Mouse (Mus musculus) frontal cortex, adult (tissue): Measurements from ENCODE around the gene Gaa.

Experiments used
- ATAC-seq: cut with Nextera tagmentation; 2 replicates; pipeline ENCODE4 v1.9.2; 2017; ENCODE audit warnings: mild to moderate bottlenecking, moderate library complexity, mixed read lengths; ENCODE audit not compliant: low TSS enrichment

Gene Gaa

DNA sequence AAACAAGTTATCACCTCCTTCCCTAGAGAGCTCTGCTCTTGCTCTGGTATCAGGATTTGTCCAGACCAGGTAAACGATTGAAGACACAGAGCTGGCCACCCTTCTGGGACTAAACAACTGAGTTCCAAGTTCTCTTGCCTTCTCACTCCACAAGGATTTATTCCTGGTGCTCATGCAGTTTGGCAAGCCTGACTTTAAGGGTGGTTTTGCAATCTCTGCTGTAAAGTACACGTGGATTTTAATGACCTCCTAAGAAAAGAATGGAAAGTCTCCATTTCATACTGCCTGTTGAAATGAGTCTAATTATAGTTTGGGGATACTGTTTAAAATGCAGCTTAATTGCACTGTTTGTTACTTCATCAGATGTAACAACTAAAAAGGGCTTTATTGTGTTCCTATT lies 33.3 kb downstream of the Gaa start:
- ATAC-seq, result no peak

DNA sequence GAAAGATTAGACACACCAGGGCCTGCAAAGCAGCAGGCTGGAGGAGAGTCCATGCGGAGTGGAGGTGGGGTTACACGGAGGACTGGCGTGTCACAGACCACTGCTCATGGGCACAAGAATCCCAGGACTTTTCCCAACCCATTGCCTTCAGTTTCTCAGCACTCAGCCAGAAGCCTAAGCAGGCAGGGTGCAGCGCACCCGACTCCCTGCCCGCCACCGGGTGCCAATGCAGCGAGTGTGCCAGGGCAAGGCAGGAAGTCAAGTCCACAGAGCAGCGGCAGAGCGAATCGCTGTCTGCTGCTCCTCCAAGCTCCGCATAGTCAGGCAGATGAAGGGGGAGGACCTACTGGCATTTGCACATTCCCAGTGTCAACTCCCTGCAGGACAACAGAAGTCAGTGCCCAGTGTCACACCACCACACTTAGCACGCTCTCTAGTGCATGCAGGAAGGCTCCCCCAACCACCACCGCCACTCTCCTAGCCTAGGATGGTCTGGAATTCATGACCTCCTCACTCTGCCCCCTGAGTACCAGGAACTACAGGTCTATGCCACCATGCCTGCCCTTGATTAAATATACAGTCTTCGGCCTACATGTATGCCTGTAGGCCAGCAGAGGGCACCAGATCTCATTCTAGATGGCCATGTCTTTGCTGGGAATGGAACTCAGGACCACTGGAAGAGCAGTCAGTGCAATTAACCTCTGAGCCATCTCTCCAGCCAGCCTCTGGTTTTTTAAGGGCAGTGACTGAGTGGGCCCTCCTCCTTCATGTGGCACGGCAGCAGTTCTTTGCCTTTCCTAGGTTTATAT lies 37.4 kb downstream of the Gaa start:
- peak; percentile 50; the same call in 1 of the 2 replicates for ATAC-seq

DNA sequence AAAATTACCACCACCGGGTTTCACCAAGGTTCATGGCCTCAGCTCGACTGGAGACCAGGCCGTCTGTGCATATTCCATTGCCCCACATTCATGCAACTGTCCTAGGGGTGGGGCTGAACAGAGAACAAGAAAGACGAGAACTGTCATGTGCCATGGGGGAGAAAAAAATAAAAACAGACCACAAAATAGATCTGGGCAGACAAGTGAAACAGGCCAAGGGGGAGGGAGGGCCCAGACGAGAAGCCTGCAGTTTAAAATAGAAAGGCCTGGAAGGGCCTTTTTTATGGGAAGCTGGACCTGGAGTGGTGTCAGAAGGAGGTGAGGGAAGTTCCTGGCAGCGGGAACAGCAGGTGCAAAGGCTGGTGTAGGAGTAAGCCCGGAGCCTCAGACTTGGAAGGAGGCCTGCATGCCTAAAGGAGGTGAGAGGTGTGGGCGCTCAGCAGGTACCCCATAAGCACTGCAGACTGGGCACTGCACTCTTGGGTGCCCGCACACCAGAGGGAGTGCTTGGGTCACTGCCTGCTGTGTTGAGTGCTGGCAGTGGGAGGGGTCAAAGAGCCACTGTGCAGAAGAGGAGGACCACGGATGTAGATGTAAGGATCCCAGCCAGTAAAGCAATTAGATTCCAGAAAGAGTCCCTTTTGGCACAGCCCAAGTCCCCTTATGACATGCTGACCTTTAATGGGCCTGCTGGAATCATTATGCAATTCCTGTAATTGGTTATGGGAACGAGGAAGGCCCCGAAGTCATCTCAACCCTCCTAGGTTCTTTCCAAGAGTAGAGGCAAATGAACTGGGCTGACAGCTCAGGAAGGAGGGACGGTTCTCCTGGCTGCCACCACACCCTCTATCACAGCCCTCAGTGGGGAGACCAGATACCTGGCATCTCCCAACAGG lies 39.3 kb downstream of the Gaa start:
- no peak for ATAC-seq

DNA sequence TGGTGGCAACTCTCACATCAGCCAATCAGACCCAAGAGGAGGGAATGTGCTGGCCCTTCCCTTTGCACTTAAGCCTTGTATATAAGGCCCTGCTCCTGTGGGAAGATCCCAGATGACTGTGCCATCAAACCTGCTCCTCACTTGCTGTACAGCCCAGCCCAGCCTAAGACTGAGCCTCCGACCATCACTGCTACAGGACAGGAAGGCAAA lies 39.9 kb downstream of the Gaa start, which contains the start of gene Card14:
Gene Card14, plus strand, starts transcription at position 111 of the 210 bp plus-strand sequence.
- no peak for ATAC-seq

DNA sequence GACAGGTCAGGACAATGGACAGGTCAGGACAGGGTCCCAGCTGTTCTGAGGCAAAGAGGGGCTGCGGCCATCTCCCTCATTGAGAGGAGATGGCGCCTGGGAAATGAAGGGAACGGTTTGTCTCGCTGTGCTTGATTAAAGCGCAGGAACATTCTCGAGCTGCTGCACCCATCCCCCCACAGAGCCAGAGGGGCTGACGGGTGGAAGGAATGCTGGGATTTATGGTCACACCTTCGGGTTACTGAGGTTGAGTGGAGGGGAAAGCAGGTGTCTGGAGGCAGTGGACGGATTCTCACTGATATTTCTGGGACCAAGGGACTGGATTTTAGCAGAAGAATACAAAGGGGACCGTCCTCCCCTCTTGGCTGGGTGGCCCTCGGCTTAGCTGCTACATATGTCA lies 40.2 kb downstream of the Gaa start:
- no peak for ATAC-seq

DNA sequence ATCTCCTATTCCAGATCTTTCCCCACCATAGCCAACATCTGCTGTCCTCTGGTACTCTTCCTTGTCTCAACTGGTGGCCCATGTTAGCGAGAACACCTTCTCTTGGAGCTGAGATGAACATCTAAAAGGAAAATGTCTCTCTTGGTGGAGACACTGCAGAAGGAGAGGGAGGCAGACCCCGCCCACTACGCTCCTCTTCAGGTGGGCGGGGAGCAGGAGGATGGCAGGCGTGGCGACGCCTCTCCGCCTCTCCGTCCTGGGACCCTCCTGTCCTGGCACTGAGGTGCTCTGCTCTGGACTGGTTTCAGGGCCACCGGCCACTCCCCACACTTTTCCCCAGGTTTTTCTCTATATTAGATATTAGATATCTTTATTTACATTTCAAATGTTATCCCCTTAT lies 42.9 kb downstream of the Gaa start:
- ATAC-seq, result no peak

DNA sequence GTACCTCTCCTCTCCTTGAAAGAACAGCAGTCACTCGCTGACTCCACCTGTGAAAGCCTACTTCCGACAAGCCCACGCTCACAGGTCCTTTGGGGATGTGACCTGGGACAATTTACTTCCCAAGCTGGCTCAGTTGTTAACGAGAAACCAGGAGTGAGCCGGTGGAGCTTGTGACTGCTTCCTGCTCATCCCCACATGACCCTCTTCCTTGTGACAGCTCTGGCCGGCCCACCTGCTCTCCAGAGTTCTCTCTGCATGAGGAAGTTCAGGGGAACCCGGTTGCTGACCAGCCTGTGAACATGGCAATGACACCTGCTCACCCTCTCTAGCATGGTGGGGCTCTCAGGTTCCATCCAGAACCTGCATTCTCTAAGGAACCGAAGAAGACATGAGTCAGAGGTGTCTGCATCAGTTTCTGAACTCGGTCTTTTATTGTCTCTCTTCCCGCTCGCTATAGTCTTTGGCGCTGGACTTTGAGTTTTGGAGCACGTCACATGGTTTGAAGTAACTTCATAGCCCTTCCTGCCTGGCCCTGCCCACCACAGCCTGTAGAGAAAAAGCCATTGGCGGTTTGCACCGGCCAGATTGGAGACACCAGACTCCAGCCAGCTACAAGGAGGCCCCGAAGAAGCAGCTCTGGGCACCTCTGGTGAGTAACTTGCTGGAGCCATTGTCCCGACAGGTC lies 46.7 kb downstream of the Gaa start:
- no peak for ATAC-seq

DNA sequence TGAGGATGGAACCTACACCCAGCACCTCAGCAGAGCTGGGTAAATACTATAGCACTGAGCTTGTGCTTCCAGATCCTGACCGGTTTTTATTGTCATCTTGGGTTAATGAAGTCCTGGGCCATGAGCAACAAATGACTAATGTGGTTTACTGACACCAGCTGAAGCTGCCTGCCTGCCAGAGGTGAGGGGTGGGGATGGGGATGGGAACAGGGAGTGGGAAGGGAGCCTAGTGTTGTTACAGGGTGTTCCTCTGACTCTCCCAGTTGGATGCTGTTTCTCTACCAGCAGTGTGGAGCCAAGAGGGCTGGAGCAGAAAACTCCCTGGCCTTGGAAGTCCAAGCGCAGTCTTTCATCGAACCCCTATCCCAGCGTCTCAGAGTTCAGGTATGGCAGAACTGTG lies 49.0 kb downstream of the Gaa start:
- no peak for ATAC-seq

DNA sequence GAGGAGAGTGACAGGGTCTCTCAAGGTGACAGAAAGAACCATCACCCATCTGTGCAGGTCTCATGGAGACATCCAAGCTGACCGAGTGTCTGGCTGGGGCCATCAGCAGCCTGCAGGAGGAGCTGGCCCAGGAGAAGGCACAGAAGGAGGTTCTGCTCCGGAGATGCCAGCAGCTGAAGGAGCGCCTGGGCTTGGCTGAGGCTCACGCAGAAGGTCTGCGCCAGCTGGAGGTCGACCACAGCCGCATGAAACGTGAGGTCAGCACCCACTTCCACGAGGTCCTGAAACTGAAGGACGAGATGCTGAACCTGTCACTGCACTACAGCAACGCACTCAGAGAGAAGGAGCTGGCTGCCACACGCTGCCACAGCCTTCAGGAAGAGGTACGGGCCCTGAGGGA lies 54.8 kb downstream of the Gaa start:
- ATAC-seq, result no peak

DNA sequence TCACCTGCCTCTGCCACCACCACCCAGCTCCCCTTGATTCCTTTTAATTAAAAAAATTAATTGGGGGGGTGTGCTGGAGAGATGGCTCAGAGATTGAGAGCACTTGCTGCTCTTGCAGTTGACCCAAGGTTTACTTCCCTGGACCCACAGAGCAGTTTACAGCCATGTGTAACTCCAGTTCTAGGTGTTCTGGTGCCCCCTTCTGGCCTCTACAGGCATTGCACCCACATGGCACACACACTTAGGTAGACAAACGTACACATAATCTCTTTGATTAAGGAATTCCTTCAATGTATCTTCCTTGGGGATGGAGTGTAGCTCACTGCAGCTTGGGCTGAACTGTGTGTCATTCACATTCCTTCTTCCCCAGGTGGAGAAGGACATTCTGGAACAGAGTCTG lies 57.4 kb downstream of the Gaa start:
- no peak for ATAC-seq

DNA sequence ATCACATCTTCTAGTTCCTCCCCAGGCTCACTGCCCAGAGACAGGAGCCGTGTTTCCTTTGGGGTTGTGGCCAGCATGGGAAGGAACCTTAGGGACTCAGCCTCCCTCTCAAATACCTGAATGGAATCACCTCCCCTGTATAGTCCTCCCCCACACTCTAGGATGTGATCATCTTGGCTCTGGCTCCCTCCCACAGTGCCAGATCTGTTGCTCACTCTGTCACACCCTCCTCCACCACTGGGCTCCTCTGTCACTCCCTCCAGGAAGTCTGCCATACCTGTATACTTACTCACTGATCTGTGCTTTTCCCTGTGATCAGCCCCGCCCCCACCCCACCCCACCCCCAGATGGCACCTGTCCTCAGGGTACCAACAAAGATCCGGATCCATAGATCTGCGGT lies 62.9 kb downstream of the Gaa start:
- peak; percentile 50; the same call in 1 of the 2 replicates for ATAC-seq

DNA sequence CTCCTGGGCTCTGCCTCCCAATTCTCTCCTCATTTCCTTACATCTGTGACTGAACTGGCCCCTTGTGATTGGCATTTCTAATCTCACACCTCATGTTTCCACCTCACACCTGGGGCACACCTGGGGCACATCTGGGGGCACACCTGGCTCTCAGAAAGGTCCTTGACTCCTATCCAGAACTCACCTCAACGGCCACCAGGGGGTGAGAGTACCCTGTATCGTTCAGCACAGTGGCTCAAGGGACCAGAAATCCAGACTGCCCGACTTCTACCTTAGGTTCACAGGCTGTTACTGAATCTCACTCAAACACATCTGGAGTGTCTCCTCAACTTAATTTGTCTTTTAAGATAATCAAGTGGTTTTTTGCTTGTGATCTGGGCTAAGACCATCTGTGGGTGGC lies 64.3 kb downstream of the Gaa start:
- ATAC-seq, result no peak
